Mouse (Mus musculus) heart, adult 2 months (tissue): Measurements from ENCODE around the gene Prkag2.

ENCODE experiments used
- CTCF ChIP-seq: fragments of 200-600 bp; IDR thresholded peaks from 2 replicates; pipeline ENCODE4 v1.8.1; 2022; ENCODE audit warnings: antibody characterized with exemption, mild to moderate bottlenecking, moderate library complexity
- POLR2A ChIP-seq: fragments of 200-500 bp; IDR thresholded peaks from 2 replicates; pipeline ENCODE4 v1.6.1; 2011; ENCODE audit warnings: mild to moderate bottlenecking, low read depth, low read length, control low read depth; ENCODE audit not compliant: insufficient read depth

- TF ChIP-seq CTCF (no peak), POLR2A (no peak)
These were observed 165.0 kb downstream of the Prkag2 start for GRCm38 (mm10) chr5:24935446-24935845.
